Mouse (Mus musculus) CH12.LX (cell line): ENCODE measurements at regions not wholly inside any gene's neighbourhood (a gene's known extent, or its start where the extent isn't known, plus 50 kb on each side); places are given as distances from the start of the nearest gene placed in this dataset.

Source experiments
- DNase-seq: peaks from one replicate; pipeline ENCODE4 v3.0.0-alpha.2; 2013; ENCODE audit errors: extremely low read depth
- H3K27ac ChIP-seq: 2 replicates; pipeline ENCODE4 v1.5.1; 2012; ENCODE audit warnings: low read depth, mild to moderate bottlenecking, control low read depth, moderate library complexity; ENCODE audit not compliant: insufficient read depth
- H3K27me3 ChIP-seq: replicated peaks from 2 replicates; pipeline ENCODE3; 2012; ENCODE audit warnings: inconsistent platforms
- H3K36me3 ChIP-seq, 2 experiments: replicated peaks in 1 of 2; 2 replicates each; pipeline versions ENCODE3 to v1.6.1; 2012; ENCODE audit warnings: inconsistent platforms in 1 of 2, low read length in 1 of 2, mild to moderate bottlenecking in 1 of 2, mixed read lengths in 1 of 2, moderate library complexity in 1 of 2; ENCODE audit not compliant: control insufficient read depth in 1 of 2, insufficient read depth in 1 of 2
- H3K4me1 ChIP-seq, 2 experiments: 2 replicates each; pipeline ENCODE4 v1.6.1; 2012; ENCODE audit warnings: inconsistent platforms in 1 of 2, moderate library complexity in 1 of 2; ENCODE audit not compliant: insufficient read depth in 2 of 2, control insufficient read depth in 1 of 2
- H3K4me2 ChIP-seq: 2 replicates; pipeline ENCODE4 v1.6.1; 2012; ENCODE audit warnings: low read depth, mild to moderate bottlenecking, control low read depth; ENCODE audit not compliant: poor library complexity, insufficient read depth, severe bottlenecking
- H3K4me3 ChIP-seq, 3 experiments: fragments of 150-350 bp in 1 of 3; sonication (generic) in 1 of 3; replicated peaks in 1 of 3; 2 replicates each; pipeline versions ENCODE3 to v1.5.1; 2011 to 2012; ENCODE audit warnings: low read depth in 2 of 3, low read length in 2 of 3, mild to moderate bottlenecking in 2 of 3, moderate library complexity in 2 of 3, control low read depth in 1 of 3, improper control_type of control experiment in 1 of 3, inconsistent platforms in 1 of 3, mixed read lengths in 1 of 3; ENCODE audit not compliant: poor library complexity in 1 of 3
- H3K79me2 ChIP-seq: replicated peaks from 2 replicates; pipeline ENCODE4 v1.6.1; 2012; ENCODE audit warnings: mild to moderate bottlenecking, moderate library complexity; ENCODE audit not compliant: control insufficient read depth, poor library complexity, insufficient read depth, severe bottlenecking; ENCODE audit errors: extremely low read depth
- H3K9ac ChIP-seq: 2 replicates; pipeline ENCODE4 v1.6.1; 2012; ENCODE audit warnings: low read depth, mild to moderate bottlenecking, control low read depth, moderate library complexity; ENCODE audit not compliant: insufficient read depth
- H3K9me3 ChIP-seq: replicated peaks from 2 replicates; pipeline ENCODE3; 2012; ENCODE audit warnings: low read length, inconsistent platforms, mixed read lengths
- BHLHE40 ChIP-seq: IDR thresholded peaks from 2 replicates; pipeline ENCODE4 v1.6.1; 2011; ENCODE audit warnings: mild to moderate bottlenecking, low read depth, low read length, improper control_type of control experiment
- CHD1 ChIP-seq: IDR thresholded peaks from 2 replicates; pipeline ENCODE4 v1.6.1; 2012; ENCODE audit warnings: low read depth, low read length, improper control_type of control experiment, inconsistent platforms
- CHD2 ChIP-seq: IDR thresholded peaks from 2 replicates; pipeline ENCODE4 v1.6.1; 2011; ENCODE audit warnings: low read length, improper control_type of control experiment
- E2F4 ChIP-seq: IDR thresholded peaks from 2 replicates; pipeline ENCODE4 v1.6.1; 2011; ENCODE audit warnings: low read depth, low read length, improper control_type of control experiment; ENCODE audit not compliant: insufficient replicate concordance
- IRF4 ChIP-seq: IDR thresholded peaks from 2 replicates; pipeline ENCODE4 v1.6.1; 2014; ENCODE audit warnings: low read depth, mild to moderate bottlenecking, inconsistent platforms, low read length, improper control_type of control experiment
- JUN ChIP-seq: IDR thresholded peaks from 2 replicates; pipeline ENCODE4 v1.6.1; 2011; ENCODE audit warnings: low read depth, mild to moderate bottlenecking, low read length, improper control_type of control experiment, moderate library complexity; ENCODE audit not compliant: insufficient read depth
- JUND ChIP-seq: conservative IDR thresholded peaks from 2 replicates; pipeline ENCODE4 v1.6.1; 2011; ENCODE audit warnings: low read depth, low read length, improper control_type of control experiment
- KAT2A ChIP-seq: IDR thresholded peaks from 2 replicates; pipeline ENCODE4 v1.6.1; 2012; ENCODE audit warnings: low read length, improper control_type of control experiment, inconsistent platforms; ENCODE audit not compliant: insufficient replicate concordance
- MAZ ChIP-seq: IDR thresholded peaks from 2 replicates; pipeline ENCODE4 v1.6.1; 2012; ENCODE audit warnings: low read depth, mild to moderate bottlenecking, inconsistent platforms, low read length, improper control_type of control experiment, moderate library complexity
- MEF2A ChIP-seq: IDR thresholded peaks from 2 replicates; pipeline ENCODE4 v1.6.1; 2014; ENCODE audit warnings: low read depth, mild to moderate bottlenecking, inconsistent platforms, low read length, improper control_type of control experiment, borderline replicate concordance
- MXI1 ChIP-seq: IDR thresholded peaks from 2 replicates; pipeline ENCODE4 v1.6.1; 2011; ENCODE audit warnings: mild to moderate bottlenecking, low read depth, low read length, improper control_type of control experiment
- MYC ChIP-seq: IDR thresholded peaks from 2 replicates; pipeline ENCODE4 v1.6.1; 2011; ENCODE audit warnings: low read depth, mild to moderate bottlenecking, improper control_type of control experiment, low read length
- NELFE ChIP-seq: IDR thresholded peaks from 2 replicates; pipeline ENCODE4 v1.6.1; 2011; ENCODE audit warnings: low read depth, low read length, improper control_type of control experiment
- POLR2A ChIP-seq: IDR thresholded peaks from 2 replicates; pipeline ENCODE4 v1.6.1; 2011; ENCODE audit warnings: low read depth, mild to moderate bottlenecking, improper control_type of control experiment, low read length
- POLR2AphosphoS2 ChIP-seq: IDR thresholded peaks from 2 replicates; pipeline ENCODE4 v1.6.1; 2011; ENCODE audit warnings: low read depth, low read length, improper control_type of control experiment
- TBP ChIP-seq: conservative IDR thresholded peaks from 2 replicates; pipeline ENCODE4 v1.6.1; 2011; ENCODE audit warnings: low read depth, low read length, improper control_type of control experiment
- UBTF ChIP-seq: IDR thresholded peaks from 2 replicates; pipeline ENCODE4 v1.6.1; 2012; ENCODE audit warnings: low read depth, mild to moderate bottlenecking, inconsistent platforms, low read length, improper control_type of control experiment, moderate library complexity
- ZMIZ1 ChIP-seq: IDR thresholded peaks from 2 replicates; pipeline ENCODE4 v1.6.1; 2012; ENCODE audit warnings: low read depth, mild to moderate bottlenecking, inconsistent platforms, low read length, improper control_type of control experiment
- ZNF384 ChIP-seq: IDR thresholded peaks from 2 replicates; pipeline ENCODE4 v1.6.1; 2012; ENCODE audit warnings: low read depth, low read length, improper control_type of control experiment, inconsistent platforms
- dilution Hi-C: fragments of 300-500 bp; cut with MboI; formaldehyde crosslinking; loops from 2 replicates; pipeline ENCODE4 v1.14.3; 2020; ENCODE audit warnings: low sequenced_read_pairs; ENCODE audit not compliant: extremely low pct_unique_long_range_greater_than_20kb, extremely low pct_ligation_motif_present
- in situ Hi-C: fragments of 300-500 bp; cut with MboI; formaldehyde crosslinking; loops from 3 replicates; pipeline ENCODE4 v1.14.3; 2019; ENCODE audit warnings: low sequenced_read_pairs, low pct_ligation_motif_present, low pct_unique_long_range_greater_than_20kb, mixed read lengths

DNA sequence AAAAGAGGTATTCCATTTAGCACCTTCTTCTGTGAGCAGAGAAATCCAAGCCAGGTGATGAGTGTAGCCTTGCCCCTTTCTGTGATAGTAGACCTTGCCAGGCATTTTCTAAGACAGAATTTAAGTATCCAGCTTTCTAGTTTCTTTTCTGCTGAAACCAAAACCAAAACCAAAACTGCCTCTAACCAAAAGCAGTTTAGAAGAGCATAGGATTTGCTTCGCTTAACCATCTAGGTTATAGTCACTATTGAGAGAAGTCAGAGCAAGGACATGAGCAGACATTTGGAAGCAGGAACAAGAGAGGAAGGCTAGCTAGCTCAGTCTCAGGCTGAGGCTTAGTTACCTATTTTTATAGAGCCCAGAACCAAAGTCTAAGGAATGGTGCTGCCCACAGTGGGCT is 354.8 kb upstream of the Prickle1 start:
- dilution Hi-C loops = no loop called here
- H3K9me3 ChIP-seq = peaks cover 12% of the 10 kb centered on the region
- H3K4me1 ChIP-seq = peaks cover 0 to 19% of the 10 kb centered on the region in 2 experiments; a peak in 1 of 4 replicates
- no peaks in the 10 kb centered on the region for H3K79me2 ChIP-seq
- no peak overlapping the region for H3K4me2 ChIP-seq
- H3K27me3 ChIP-seq = no peaks in the 10 kb centered on the region
- H3K9ac ChIP-seq = no peak overlapping the region
- no peak for DNase-seq
- H3K27ac ChIP-seq = no peak overlapping the region
- in situ Hi-C loops = no loop called here
- no peak for TF ChIP-seq NELFE
- no peak for TF ChIP-seq CHD1
- no peak for TF ChIP-seq JUND
- no peak for TF ChIP-seq BHLHE40
- TF ChIP-seq MEF2A = no peak
- TF ChIP-seq POLR2A = no peak
- TF ChIP-seq UBTF = no peak
- TF ChIP-seq MYC = no peak
- TF ChIP-seq KAT2A = no peak
- TF ChIP-seq CHD2 = no peak
- H3K36me3 ChIP-seq = no peaks in the 10 kb centered on the region
- no peak overlapping the region for H3K4me3 ChIP-seq

DNA sequence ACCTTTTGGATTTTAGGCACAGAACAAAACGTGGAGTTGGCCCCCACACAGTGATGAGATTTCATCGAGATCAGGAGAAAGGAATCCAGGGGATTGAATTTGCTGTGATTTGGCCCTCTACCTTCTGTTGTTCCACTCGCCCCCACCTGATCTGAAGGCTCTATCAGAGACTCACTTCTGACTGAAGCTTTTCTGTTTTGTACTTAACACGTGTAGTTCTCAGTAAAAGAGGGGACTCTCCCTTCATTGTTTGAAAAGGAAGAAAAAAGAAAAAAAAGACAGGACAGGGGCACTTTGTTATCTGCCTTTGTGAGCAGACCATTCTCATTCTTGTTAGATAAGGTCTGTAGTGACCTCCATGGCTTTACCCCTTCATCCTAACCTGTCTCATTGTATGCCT is 353.2 kb upstream of the Prickle1 start:
- Histone ChIP-seq H3K9me3 (peaks cover 8% of the 10 kb centered on the region), H3K9ac (no peak overlapping the region), H3K79me2 (no peaks in the 10 kb centered on the region), H3K4me2 (no peak overlapping the region), H3K4me3 (no peak overlapping the region), H3K36me3 (no peaks in the 10 kb centered on the region), H3K27me3 (no peaks in the 10 kb centered on the region), H3K27ac (no peak overlapping the region), H3K4me1 (peaks cover 0 to 19% of the 10 kb centered on the region in 2 experiments; a peak in 1 of 4 replicates)
- in situ Hi-C loops = no loop called here
- dilution Hi-C loops = no loop called here
- TF ChIP-seq TBP = no peak
- TF ChIP-seq POLR2AphosphoS2 = no peak
- TF ChIP-seq MXI1 = no peak
- TF ChIP-seq IRF4 = no peak
- TF ChIP-seq ZNF384 = 0 out of 2 replicates have a peak, but pooled peaks have one; percentile 19
- DNase-seq = no peak

- in situ Hi-C loops = no loop called here
- no peaks in the 10 kb centered on the region for H3K79me2 ChIP-seq
These were observed 347.9 kb upstream of the Prickle1 start for GRCm38 (mm10) chr15:93943545-93943944.

More at GRCm38 (mm10) chr15:93943545-93943944, 347.9 kb upstream of the Prickle1 start:
- Histone ChIP-seq H3K4me2 (no peak overlapping the region), H3K9me3 (peaks cover 6% of the 10 kb centered on the region), H3K36me3 (no peaks in the 10 kb centered on the region), H3K27ac (no peak overlapping the region), H3K4me3 (no peak overlapping the region), H3K4me1 (peaks cover 0 to 1% of the 10 kb centered on the region in 2 experiments; a peak in 1 of 4 replicates), H3K9ac (no peak overlapping the region), H3K27me3 (no peaks in the 10 kb centered on the region)
- dilution Hi-C loops = no loop called here
- DNase-seq = no peak
- TF ChIP-seq E2F4 (no peak), POLR2A (no peak), JUN (no peak), ZMIZ1 (no peak), MXI1 (no peak), MAZ (no peak), TBP (no peak)
